Mouse (Mus musculus) intestine, postnatal 0 days (tissue): ENCODE data around the gene Fam20a. TPM values are rescaled to one million over a fixed set of nuclear protein-coding genes. Genes with fewer than 3 reads are reported as not detected.

Experiments used
- ATAC-seq: fragments of 200-750 bp; cut with Nextera tagmentation; 2 replicates; pipeline ENCODE4 v1.8.0; 2017; ENCODE audit warnings: mild to moderate bottlenecking, moderate TSS enrichment, moderate library complexity
- H3K27ac ChIP-seq: fragments of 300-500 bp; sonication (generic); 2 replicates; pipeline ENCODE4 v1.5.1; 2014; ENCODE audit warnings: mild to moderate bottlenecking, low read depth, low read length, moderate library complexity
- H3K27me3 ChIP-seq: fragments of 300-500 bp; sonication (generic); replicated peaks from 2 replicates; pipeline ENCODE4 v1.6.1; 2014; ENCODE audit warnings: low read length, mixed read lengths; ENCODE audit not compliant: control insufficient read depth, insufficient read depth
- H3K36me3 ChIP-seq: fragments of 300-500 bp; sonication (generic); 2 replicates; pipeline ENCODE4 v1.6.1; 2014; ENCODE audit warnings: mild to moderate bottlenecking, moderate library complexity; ENCODE audit not compliant: control insufficient read depth, insufficient read depth
- H3K4me1 ChIP-seq: fragments of 300-500 bp; sonication (generic); replicated peaks from 2 replicates; pipeline ENCODE4 v1.6.1; 2014; ENCODE audit warnings: antibody characterized with exemption, low read length, mixed read lengths; ENCODE audit not compliant: control insufficient read depth, insufficient read depth
- H3K4me2 ChIP-seq: fragments of 300-500 bp; sonication (generic); replicated peaks from 2 replicates; pipeline ENCODE4 v1.6.1; 2014; ENCODE audit warnings: low read depth, mild to moderate bottlenecking, moderate library complexity
- H3K4me3 ChIP-seq: fragments of 300-500 bp; sonication (generic); 2 replicates; pipeline ENCODE4 v1.5.1; 2014; ENCODE audit warnings: low read depth, low read length
- H3K9ac ChIP-seq: fragments of 300-500 bp; sonication (generic); 2 replicates; pipeline ENCODE4 v1.6.1; 2014; ENCODE audit warnings: mild to moderate bottlenecking, low read depth, low read length
- H3K9me3 ChIP-seq: fragments of 300-500 bp; sonication (generic); 2 replicates; pipeline ENCODE4 v1.6.1; 2016; ENCODE audit warnings: mixed run types; ENCODE audit not compliant: control insufficient read depth
- CTCF ChIP-seq: sonication (generic); IDR thresholded peaks from 2 replicates; pipeline ENCODE4 v1.5.1; 2016; ENCODE audit warnings: low read depth, mild to moderate bottlenecking, control low read depth, antibody characterized with exemption, moderate library complexity
- WGBS: fragments of 180-500 bp; shearing (Covaris S2); extraction: QIAGEN DNeasy Blood & Tissue Kit; methylation state at CpG from one replicate; pipeline ENCODE4 v1.1.7; 2014; 5-methylcytosine and 5-hydroxymethylcytosine counted together
- polyA plus RNA-seq: library from polyadenylated mRNA; unstranded; fragments of >200 nt; fragmentation: Nextera tagmentation; extraction: Ambion mirVana; gene quantifications from 2 replicates; pipeline ENCODE4 v1.2.1, GENCODE M21; 2015

Gene Fam20a
- polyA plus RNA-seq, 1 experiment from 2014 or later: 2.5 TPM

DNA sequence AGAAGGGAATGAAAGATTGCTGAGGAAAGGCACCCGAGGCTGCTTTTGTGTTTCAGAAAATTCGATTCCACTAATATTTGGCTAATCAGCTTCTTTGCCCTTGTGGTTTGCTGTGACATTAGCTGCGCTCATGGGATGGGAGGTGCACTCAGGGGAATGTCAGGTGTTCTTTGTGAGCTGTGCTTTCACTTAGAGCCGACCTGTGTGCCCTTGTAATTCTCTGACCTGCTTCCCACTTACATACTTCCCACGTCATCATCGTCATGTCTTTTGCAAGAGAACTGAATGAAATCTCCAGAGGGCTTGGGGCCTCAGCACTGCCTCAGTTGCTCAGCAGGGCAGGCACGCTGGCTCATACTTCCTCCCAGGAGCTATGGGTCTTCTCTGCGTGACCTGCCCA lies 68.9 kb downstream of the Fam20a start:
- Histone ChIP-seq H3K9me3 (no peaks in the 10 kb centered on the region), H3K4me2 (peak overlapping the region; percentile 95; the same call in 1 of the 2 replicates), H3K27me3 (no peaks in the 10 kb centered on the region), H3K4me3 (no peak overlapping the region), H3K4me1 (0 out of 2 replicates have a peak, but pooled peaks cover 5% of the 10 kb centered on the region), H3K9ac (no peak overlapping the region), H3K36me3 (peaks cover 16% of the 10 kb centered on the region; the same call in 1 of the 2 replicates), H3K27ac (no peak overlapping the region)
- no peak for TF ChIP-seq CTCF
- ATAC-seq: no peak
- WGBS: 46% methylated on average over 8 of the region's 8 CpGs

DNA sequence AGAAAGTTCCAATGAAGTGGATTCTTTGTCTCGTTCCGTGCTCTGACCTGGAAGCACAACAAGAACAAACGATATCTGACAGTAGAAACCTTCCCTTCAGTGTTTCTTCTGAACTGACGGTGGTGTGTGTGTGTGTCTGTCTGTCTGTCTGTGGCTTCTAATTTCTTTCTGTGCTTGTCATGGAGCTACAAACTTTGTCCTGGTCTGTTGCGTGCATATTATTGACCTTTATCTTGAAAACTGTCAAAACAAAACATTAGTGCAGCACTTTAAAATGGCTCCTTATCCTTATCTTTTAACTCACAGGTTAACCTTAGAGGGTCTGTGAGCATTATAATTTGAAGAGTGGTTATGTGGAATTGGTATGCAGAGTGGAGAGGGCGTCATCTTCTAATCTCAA lies 69.6 kb downstream of the Fam20a start:
- H3K4me1 ChIP-seq: 0 out of 2 replicates have a peak, but pooled peaks cover 5% of the 10 kb centered on the region
- 28% methylated on average over 6 of the region's 6 CpGs for WGBS
- peaks cover 16% of the 10 kb centered on the region; the same call in 1 of the 2 replicates for H3K36me3 ChIP-seq
- no peaks in the 10 kb centered on the region for H3K9me3 ChIP-seq
- H3K4me3 ChIP-seq: peak overlapping the region; percentile 95
- TF ChIP-seq CTCF: no peak
- H3K27me3 ChIP-seq: no peaks in the 10 kb centered on the region
- H3K9ac ChIP-seq: peak overlapping the region; percentile 96; the same call in 1 of the 2 replicates
- ATAC-seq: no peak
- H3K4me2 ChIP-seq: peak overlapping the region; percentile 95
- H3K27ac ChIP-seq: no peak overlapping the region

DNA sequence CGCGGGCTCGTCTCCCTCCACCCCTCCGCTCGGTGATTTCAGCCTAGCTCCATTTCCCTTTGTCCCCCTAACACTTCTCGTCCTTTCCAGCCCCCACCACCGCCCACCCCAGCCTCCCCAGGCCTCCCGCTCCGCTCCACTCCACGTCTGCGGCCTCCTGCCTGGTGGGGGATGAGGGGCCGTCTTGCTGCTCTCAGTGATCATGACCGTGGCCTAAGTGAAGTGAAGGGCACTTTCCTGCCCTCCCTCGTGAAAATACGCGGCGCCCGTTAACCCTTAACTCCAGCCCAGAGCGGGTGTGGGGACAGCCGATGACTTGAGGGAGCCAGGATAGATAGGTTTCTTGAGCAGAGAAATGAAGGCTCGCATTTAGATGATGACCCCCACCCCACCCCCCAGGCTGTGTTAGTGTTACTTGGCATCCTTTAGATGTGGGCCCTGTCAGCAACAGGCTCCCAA lies 70.5 kb downstream of the Fam20a start:
- Histone ChIP-seq H3K36me3 (peaks cover 13% of the 10 kb centered on the region; the same call in 1 of the 2 replicates), H3K4me3 (peak overlapping the region; percentile 95), H3K4me1 (0 out of 2 replicates have a peak, but pooled peaks cover 5% of the 10 kb centered on the region), H3K27me3 (no peaks in the 10 kb centered on the region), H3K9ac (peak overlapping the region; percentile 96), H3K27ac (peak overlapping the region; percentile 98), H3K9me3 (no peaks in the 10 kb centered on the region), H3K4me2 (peak overlapping the region; percentile 95)
- no peak for TF ChIP-seq CTCF
- under 1% methylated on average over 21 of the region's 21 CpGs for WGBS
- ATAC-seq: peak; percentile 15; the same call in 1 of the 2 replicates

DNA sequence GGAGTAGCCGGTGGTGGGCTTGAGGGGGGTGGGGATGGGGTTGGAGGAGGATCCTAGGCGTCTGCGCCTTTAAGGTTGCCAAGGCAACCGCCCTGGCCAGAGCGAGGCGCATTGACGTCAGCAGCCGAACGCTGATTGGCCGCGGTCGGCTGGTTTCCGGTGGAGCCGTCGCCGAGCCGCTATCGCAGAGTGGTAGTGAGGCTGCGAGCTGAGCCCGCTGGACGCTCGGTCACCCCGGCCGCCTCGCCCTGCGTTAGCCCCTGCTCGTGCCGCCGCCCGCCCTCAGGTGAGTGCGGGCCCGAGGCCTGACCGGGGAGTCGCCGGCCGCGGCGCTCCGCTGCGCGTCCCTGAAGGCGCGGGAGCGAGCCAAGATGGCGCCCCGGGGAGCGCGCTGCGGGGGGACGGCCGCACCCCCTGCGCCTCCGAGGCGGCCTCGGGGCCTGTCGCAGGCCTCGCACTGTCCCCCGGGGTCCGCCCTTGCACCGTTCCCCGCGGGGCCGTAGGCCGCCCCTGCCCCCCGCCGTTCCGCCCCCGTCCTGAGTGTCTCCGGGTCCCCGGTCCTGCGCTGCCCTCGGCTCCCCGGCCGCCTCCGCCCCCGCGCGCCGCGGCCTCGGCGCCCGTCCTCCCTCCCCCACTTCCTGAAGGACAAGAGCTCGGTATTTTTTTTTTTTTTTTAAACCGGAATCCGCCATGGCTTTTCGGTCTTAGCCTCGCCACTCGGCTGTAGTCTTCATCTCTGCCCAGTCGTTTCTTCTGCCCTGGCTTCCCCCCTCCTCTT lies 71.1 kb downstream of the Fam20a start:
- H3K4me3 ChIP-seq: peak overlapping the region; percentile 95
- no peaks in the 10 kb centered on the region for H3K9me3 ChIP-seq
- no peak for TF ChIP-seq CTCF
- peak overlapping the region; percentile 98 for H3K27ac ChIP-seq
- whole genome bisulfite sequencing: under 1% methylated on average over 74 of the region's 90 CpGs
- H3K27me3 ChIP-seq: no peaks in the 10 kb centered on the region
- peak overlapping the region; percentile 96 for H3K9ac ChIP-seq
- ATAC-seq: peak; percentile 93
- 0 out of 2 replicates have a peak, but pooled peaks cover 5% of the 10 kb centered on the region for H3K4me1 ChIP-seq
- H3K4me2 ChIP-seq: peak overlapping the region; percentile 95
- peaks cover 12% of the 10 kb centered on the region; the same call in 1 of the 2 replicates for H3K36me3 ChIP-seq

DNA sequence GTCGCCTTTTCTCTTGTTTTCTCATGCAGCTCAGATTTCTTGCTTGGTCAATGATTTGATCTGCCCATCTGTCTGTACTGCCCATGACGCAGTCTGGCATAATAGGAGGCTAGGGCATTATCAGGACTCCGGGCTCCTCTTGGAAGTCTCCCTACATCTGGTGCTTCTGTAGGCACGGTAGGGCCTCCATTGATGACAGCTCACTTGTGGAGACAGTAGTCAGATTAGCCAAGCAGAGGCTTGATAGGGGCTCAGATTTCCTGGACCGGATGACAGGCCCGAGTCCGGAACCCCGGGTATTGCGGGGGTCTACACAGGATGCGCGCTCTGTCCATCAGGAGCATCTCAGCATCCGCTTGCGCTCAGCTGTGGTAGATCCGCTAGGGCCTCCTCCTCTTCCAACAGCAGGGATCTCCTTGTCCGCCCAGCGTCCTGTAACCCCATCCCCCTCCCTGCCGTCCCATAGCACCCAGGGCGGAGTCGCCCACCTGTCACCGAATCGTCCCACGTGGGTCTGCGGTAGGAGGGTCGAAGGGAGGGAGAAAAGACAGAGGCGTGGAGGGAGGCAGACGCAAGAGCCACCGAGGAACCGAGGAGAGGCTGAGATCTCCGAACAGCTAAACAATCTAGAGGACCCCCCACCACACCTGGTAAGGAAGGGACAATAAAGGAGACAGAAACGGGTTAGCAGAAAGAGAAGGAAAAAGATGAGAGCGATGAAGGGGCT lies 71.9 kb downstream of the Fam20a start:
- no peaks in the 10 kb centered on the region for H3K9me3 ChIP-seq
- H3K9ac ChIP-seq: peak overlapping the region; percentile 96
- H3K36me3 ChIP-seq: peaks cover 12% of the 10 kb centered on the region; the same call in 1 of the 2 replicates
- H3K27me3 ChIP-seq: no peaks in the 10 kb centered on the region
- WGBS: 3% methylated on average over 31 of the region's 31 CpGs
- H3K4me3 ChIP-seq: peak overlapping the region; percentile 95
- TF ChIP-seq CTCF: no peak
- H3K4me2 ChIP-seq: peak overlapping the region; percentile 95
- H3K27ac ChIP-seq: peak overlapping the region; percentile 98; the same call in 1 of the 2 replicates
- ATAC-seq: peak; percentile 32
- H3K4me1 ChIP-seq: 0 out of 2 replicates have a peak, but pooled peaks cover 5% of the 10 kb centered on the region

DNA sequence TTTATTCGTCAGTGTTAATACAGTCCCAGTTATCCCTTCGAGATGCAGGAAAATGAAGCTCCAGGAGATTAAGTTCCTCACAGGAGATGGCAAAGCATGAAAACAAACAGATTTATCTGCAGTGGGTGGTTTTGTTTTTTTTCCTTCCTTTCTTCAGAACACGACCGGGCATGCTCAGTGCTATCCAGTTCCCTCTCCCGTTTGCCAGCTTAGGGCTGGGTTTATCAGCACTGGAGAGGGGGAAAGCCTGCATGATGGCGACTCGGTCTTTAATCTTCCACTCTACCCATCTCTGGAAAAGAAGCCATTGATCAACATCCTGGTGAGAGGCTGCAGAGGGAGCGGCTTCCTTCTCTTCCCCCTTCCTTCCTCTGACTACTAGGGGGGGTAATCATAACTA lies 72.9 kb downstream of the Fam20a start, which contains the start of gene Prkar1a:
TSS of gene Prkar1a (plus strand) at position 200 of the 400 bp plus-strand sequence.
- TF ChIP-seq CTCF: no peak
- no peak for ATAC-seq
- Histone ChIP-seq H3K4me2 (peak within 1 kb of the TSS; percentile 95), H3K9ac (peak within 1 kb of the TSS; percentile 96; the same call in 1 of the 2 replicates), H3K36me3 (0 out of 2 replicates have a peak, but pooled peaks cover 5% of the 10 kb centered on the region), H3K4me3 (peak within 1 kb of the TSS; percentile 95), H3K9me3 (no peaks in the 10 kb centered on the region), H3K4me1 (0 out of 2 replicates have a peak, but pooled peaks cover 5% of the 10 kb centered on the region), H3K27me3 (no peaks in the 10 kb centered on the region), H3K27ac (no peak within 1 kb of the TSS)
- WGBS: 19% methylated on average over 8 of the region's 8 CpGs
